Mouse (Mus musculus): ENCODE data around the gene Kcnd3.

Gene Kcnd3

GRCm38 (mm10) chr3:105451627-105452555 lies at the start of gene Kcnd3:
TSS of gene Kcnd3 (plus strand) at chr3:105452330.
- DNase-seq (ENCODE audit: low spot score in 2 of 2) = peak; percentile 17 to 28

- no peak for DNase-seq (ENCODE audit: low spot score in 2 of 2)
Measured at GRCm38 (mm10) chr3:105402676-105403075, 49.5 kb upstream of the Kcnd3 start.

- DNase-seq (ENCODE audit: low spot score in 2 of 2) = no peak
Measured at GRCm38 (mm10) chr3:105403410-105404076, 48.6 kb upstream of the Kcnd3 start.

- no peak for DNase-seq (ENCODE audit: low spot score in 2 of 2)
Measured at GRCm38 (mm10) chr3:105404077-105404446, 48.1 kb upstream of the Kcnd3 start.

GRCm38 (mm10) chr3:105405516-105405915 lies 46.6 kb upstream of the Kcnd3 start:
- no peak for DNase-seq (ENCODE audit: low spot score in 2 of 2)

- no peak for DNase-seq (ENCODE audit: low spot score in 2 of 2)
Measured at GRCm38 (mm10) chr3:105406036-105406435, 46.1 kb upstream of the Kcnd3 start.

- DNase-seq (ENCODE audit: low spot score in 2 of 2) = no peak
Measured at GRCm38 (mm10) chr3:105408211-105408610, 43.9 kb upstream of the Kcnd3 start.

- no peak for DNase-seq (ENCODE audit: low spot score in 2 of 2)
Measured at GRCm38 (mm10) chr3:105410810-105411209, 41.3 kb upstream of the Kcnd3 start.

- DNase-seq (ENCODE audit: low spot score in 2 of 2) = no peak
Measured at GRCm38 (mm10) chr3:105411776-105412175, 40.4 kb upstream of the Kcnd3 start.

GRCm38 (mm10) chr3:105412229-105412628 lies 39.9 kb upstream of the Kcnd3 start:
- no peak for DNase-seq (ENCODE audit: low spot score in 2 of 2)

GRCm38 (mm10) chr3:105412681-105413080 lies 39.4 kb upstream of the Kcnd3 start:
- no peak for DNase-seq (ENCODE audit: low spot score in 2 of 2)

- no peak for DNase-seq (ENCODE audit: low spot score in 2 of 2)
Measured at GRCm38 (mm10) chr3:105418441-105418840, 33.7 kb upstream of the Kcnd3 start.

GRCm38 (mm10) chr3:105422391-105422790 lies 29.7 kb upstream of the Kcnd3 start:
- DNase-seq (ENCODE audit: low spot score in 2 of 2) = no peak

GRCm38 (mm10) chr3:105423427-105423826 lies 28.7 kb upstream of the Kcnd3 start:
- no peak for DNase-seq (ENCODE audit: low spot score in 2 of 2)

- no peak for DNase-seq (ENCODE audit: low spot score in 2 of 2)
Measured at GRCm38 (mm10) chr3:105428586-105428985, 23.5 kb upstream of the Kcnd3 start.

- DNase-seq (ENCODE audit: low spot score in 2 of 2) = no peak
Measured at GRCm38 (mm10) chr3:105436383-105436782, 15.7 kb upstream of the Kcnd3 start.

GRCm38 (mm10) chr3:105436971-105437370 lies 15.2 kb upstream of the Kcnd3 start:
- DNase-seq (ENCODE audit: low spot score in 2 of 2) = no peak

GRCm38 (mm10) chr3:105440873-105441495 lies 11.1 kb upstream of the Kcnd3 start:
- DNase-seq (ENCODE audit: low spot score in 2 of 2) = no peak

- no peak for DNase-seq (ENCODE audit: low spot score in 2 of 2)
Measured at GRCm38 (mm10) chr3:105450641-105451470, 1.3 kb upstream of the Kcnd3 start.

GRCm38 (mm10) chr3:105452556-105453213 lies 555 bp downstream of the Kcnd3 start:
- DNase-seq (ENCODE audit: low spot score in 2 of 2) = peak; percentile 14 to 15
